Mouse (Mus musculus) C3H10T1/2 (cell line): ENCODE measurements around the gene Clcn2. TPM values are rescaled to one million over a fixed set of nuclear protein-coding genes. Genes with fewer than 3 reads are reported as not detected.

Experiments used
- polyA plus RNA-seq, 2 experiments: library from polyadenylated mRNA; unstranded; fragments of >200 nt; fragmentation: generic; extraction: Trizol; gene quantifications; one replicate each; pipeline ENCODE4 v1.2.1; 2012; ENCODE audit warnings: missing spikeins in 2 of 2

Clcn2 gene
- polyA plus RNA-seq: 10 to 100 TPM in 1 of 2 experiments, 1 to 10 TPM in 1; 1.7 to 11.4 TPM

GRCm38 (mm10) chr16:20717181-20717977, at the start of gene Clcn2, which contains the start of gene Polr2h:
TSS of gene Clcn2 (minus strand) at chr16:20717746.
TSS of gene Polr2h (plus strand) at chr16:20717665.

GRCm38 (mm10) chr16:20733731-20734730, 16.5 kb upstream of the Clcn2 start, which contains the start of gene Thpo:
TSS of gene Thpo (minus strand) at chr16:20734511.

GRCm38 (mm10) chr16:20732925-20733730, 15.6 kb upstream of the Clcn2 start, which contains the start of gene Chrd:
TSS of gene Chrd (plus strand) at chr16:20733127.

GRCm38 (mm10) chr16:20693111-20693701, 24.3 kb downstream of the Clcn2 start, which contains the start of gene Fam131a:
TSS of gene Fam131a (plus strand) at chr16:20693241.

GRCm38 (mm10) chr16:20668013-20668412, 49.5 kb downstream of the Clcn2 start, which contains the start of gene Eif4g1:
TSS of gene Eif4g1 (plus strand) at chr16:20668313.

Other genes with a start within 250 kb of the Clcn2 start
- 100 to 1,000 TPM in 1 of 2 experiments, 10 to 100 TPM in 1; 71.0 to 162 TPM for gene Eif2b5, start 218.9 kb downstream of the Clcn2 start, polyA plus RNA-seq
- gene Dvl3, start 200.8 kb downstream of the Clcn2 start, polyA plus RNA-seq: 10 to 100 TPM in 1 of 2 experiments, 1 to 10 TPM in 1; 4.9 to 25.9 TPM
- gene Ap2m1, start 182.3 kb downstream of the Clcn2 start, polyA plus RNA-seq: 100 to 1,000 TPM; 391 to 480 TPM
- gene Abcf3, start 169.2 kb downstream of the Clcn2 start, polyA plus RNA-seq: 10 to 100 TPM; 32.1 to 35.4 TPM
- gene Vwa5b2, start 128.3 kb downstream of the Clcn2 start, polyA plus RNA-seq: under 1 TPM; 0.04 TPM
- gene Eef1akmt4, start 106.2 kb downstream of the Clcn2 start, polyA plus RNA-seq: 10 to 100 TPM; 11.0 to 40.1 TPM
- not detected for gene Gm49333, start 106.1 kb downstream of the Clcn2 start, polyA plus RNA-seq
- gene Alg3, start 106.0 kb downstream of the Clcn2 start, polyA plus RNA-seq: 10 to 100 TPM; 15.6 to 35.6 TPM
- 10 to 100 TPM; 10.8 to 15.4 TPM for gene Camk2n2, start 96.5 kb downstream of the Clcn2 start, polyA plus RNA-seq
- 1 to 10 TPM; 1.1 to 4.3 TPM for gene Ece2, start 87.9 kb downstream of the Clcn2 start, polyA plus RNA-seq
- gene Psmd2, start 66.1 kb downstream of the Clcn2 start, polyA plus RNA-seq: 100 to 1,000 TPM; 151 to 214 TPM
- 100 to 1,000 TPM; 119 to 126 TPM for gene Eif4g1, start 49.4 kb downstream of the Clcn2 start, polyA plus RNA-seq
- under 1 TPM; 0.01 to 0.08 TPM for gene Fam131a, start 24.5 kb downstream of the Clcn2 start, polyA plus RNA-seq
- gene Polr2h, start 81 bp downstream of the Clcn2 start, polyA plus RNA-seq: 10 to 100 TPM; 49.2 to 81.5 TPM
- 1 to 10 TPM in 1 of 2 experiments, under 1 TPM in 1; 0.33 to 4.7 TPM for gene Chrd, start 15.4 kb upstream of the Clcn2 start, polyA plus RNA-seq
- gene Thpo, start 16.8 kb upstream of the Clcn2 start, polyA plus RNA-seq: 1 to 10 TPM in 1 of 2 experiments, under 1 TPM in 1; 0.70 to 1.2 TPM